Mouse (Mus musculus) heart, adult 11 months (tissue): Measurements from ENCODE around the gene Olfr551.
"Not testable (repeated sequence)": the region's sequence is repeated elsewhere in the genome, so short reads cannot be mapped to it uniquely, and the experiment has no call there.

ENCODE experiments used
- DNase-seq: peaks from one replicate; pipeline ENCODE4 v3.0.0; 2022

Gene Olfr551

DNA sequence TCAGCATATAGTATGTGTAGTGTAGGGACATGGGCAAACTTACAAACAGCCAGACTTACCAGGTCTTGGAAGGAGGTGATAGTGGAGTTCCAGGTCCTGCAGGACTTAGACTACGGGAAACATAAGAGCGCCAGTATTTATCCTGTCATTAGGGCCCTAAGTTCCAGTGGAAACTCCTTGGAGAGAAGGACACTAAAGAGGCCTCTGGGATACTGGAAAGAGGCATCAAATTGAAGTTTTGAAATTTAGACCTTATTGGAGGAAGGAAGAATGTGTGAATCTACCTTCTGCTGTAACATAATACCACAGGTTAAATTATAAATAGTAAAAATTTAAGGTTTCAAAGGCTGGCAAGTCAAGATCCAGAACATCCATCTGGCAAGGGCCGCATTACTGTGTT is at the start of gene Olfr551:
Olfr551 (minus strand) TSS at position 101 of the 400 bp plus-strand sequence.
- DNase-seq, result no peak

DNA sequence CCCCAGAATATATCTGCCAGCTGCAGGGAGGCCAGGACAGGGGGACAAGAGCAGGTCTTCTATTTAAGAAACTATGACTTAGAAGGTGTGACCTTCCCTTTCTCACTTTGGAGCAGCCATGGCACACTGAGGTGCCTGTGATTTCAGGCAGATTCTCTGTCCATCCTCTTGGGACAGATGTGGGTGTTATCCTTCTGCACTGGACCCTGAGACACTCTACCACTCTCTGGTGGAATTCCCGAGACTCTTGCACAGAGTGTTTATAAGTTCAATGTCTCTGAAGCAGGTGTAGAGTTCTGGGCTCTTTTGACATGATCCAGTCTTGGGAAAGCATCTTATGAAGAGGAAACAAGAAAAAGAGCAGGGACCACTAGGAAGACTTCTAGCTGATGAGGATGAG is 46.4 kb upstream of the Olfr551 start, which contains the start of gene Olfr554:
Olfr554 (plus strand) TSS at position 301 of the 400 bp plus-strand sequence.
- no peak for DNase-seq

DNA sequence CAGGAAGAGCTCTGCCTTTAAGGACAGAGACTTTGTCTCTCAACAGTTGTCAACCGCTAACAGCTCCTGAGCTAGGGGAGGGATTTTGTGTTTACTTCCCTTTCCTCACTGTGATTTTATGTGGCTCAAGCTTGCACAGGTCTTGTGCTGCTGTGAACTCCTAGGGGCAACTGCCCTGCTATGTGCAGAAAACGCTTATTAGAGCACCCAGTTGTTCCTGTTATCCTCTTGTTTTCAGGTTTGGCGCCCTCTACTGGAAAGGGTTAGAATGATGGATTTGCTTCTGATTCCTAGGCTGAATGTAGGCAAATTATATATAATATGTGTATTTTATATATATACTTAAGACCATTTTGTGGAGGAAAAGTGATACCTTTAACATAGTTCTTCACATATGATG is 45.0 kb upstream of the Olfr551 start:
- no peak for DNase-seq

DNA sequence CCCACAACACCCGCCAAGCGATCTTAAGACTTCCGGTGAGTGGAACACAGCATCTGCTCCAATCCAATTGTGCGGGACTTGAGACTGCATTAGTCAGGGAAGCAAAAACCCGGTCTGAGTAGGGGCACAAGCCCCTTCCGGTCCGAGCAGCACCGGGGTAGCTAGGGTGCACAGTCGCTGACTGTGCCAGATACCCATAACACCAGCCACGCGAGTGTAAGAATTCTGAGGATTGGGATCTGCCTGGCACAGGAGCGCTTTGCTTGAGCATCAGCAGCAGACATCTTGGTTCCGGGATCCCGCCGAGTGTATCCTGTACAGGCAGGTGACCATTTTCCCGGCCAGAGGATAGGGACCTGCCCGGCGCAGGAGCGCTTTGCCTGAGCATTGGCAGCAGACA is 28.7 kb upstream of the Olfr551 start:
- not testable (repeated sequence) for DNase-seq

DNA sequence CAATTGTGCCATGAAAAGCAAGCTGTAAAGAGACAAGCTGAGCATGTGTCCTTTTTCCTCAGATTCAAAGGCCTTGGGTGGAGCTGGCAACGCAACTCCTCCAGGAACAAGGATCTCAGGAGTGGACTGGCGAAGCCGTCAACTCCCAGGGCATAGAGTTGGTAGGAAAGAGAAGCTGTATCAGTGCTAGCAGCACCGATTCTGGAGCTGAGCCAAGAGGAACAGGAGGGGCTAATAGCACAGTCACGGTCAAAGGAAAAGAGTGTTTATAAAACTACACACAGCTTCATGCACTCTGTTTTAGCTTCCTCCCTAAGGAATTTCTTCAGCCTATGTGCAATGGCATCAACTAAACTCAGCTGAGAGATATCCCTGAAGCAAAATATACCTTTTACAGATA is 27.9 kb upstream of the Olfr551 start:
- DNase-seq, result peak; percentile 92

DNA sequence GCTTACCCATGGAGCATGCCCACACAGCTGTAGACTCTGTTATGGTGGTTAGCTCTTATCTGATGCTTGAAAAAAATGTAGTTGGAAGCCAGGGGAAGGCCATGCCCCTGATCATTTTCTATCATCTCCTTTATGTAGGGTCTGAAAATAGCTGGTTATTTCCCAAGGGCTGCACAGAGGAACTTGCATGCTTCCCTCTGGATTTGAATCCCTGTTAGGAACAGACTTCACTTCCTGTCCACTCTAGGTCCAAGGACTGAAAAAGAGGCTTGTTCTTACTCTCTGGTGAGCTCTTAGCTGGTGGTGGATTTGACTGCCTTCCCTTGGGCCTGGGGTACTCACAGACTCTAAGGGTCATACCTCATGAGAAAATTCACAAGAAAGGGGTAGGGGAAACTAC is 26.4 kb upstream of the Olfr551 start, which contains the start of gene Olfr553:
Olfr553 (minus strand) TSS at position 101 of the 400 bp plus-strand sequence.
- no peak for DNase-seq

DNA sequence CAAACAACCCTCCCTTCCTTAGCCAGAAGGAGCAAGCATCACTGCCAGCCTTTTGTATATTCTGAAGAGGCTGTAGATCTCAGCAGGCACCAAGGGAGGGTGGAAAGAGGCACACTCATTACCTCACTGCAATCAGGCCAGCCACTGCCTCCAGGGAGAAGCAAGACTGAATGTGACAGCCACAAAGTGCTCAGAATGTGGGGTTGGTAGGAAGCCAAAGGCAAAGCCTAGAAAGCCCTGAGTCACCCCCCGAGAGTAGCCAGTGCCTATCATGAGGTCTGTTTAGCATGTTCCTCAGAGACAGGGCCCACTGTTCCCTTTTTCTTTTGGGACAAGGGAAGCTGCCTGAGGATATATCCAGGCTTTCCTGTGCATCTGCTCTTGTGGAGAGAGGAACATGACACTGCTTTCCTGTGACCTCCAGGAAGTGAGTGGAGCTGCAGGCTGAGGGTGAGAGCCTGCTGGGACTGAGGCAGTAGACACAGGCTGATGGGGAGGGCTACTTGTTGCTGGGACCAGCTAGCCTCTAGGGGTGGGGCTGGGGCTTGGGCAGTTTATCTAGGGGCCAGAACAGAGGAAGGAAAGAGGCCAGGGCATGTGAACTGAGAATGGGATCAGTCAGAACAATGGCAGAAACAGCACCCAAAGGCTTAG is 5.8 kb upstream of the Olfr551 start, which contains the start of gene Olfr552:
Olfr552 (plus strand) TSS at position 393 of the 654 bp plus-strand sequence.
- peak; percentile 83 for DNase-seq

DNA sequence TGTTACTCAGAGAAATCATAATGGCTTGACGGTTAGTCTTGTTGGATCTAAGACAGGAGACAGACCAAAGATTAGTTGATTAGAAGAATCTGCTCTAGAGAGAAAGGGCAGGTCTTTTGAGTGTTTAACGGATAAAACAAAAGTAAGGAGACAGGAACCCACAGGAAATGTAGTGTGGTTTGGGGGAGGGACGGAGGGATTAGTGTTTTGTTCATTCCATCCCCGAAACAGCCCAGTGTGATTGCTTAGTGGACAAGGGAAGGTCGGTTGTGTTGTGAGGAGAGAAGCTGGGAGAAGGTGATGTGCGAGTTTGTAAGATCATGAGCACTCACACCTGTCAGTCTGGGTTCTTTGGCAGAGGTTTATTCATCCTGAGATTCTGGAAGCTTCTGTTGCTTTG is 15.7 kb downstream of the Olfr551 start:
- DNase-seq, result no peak

DNA sequence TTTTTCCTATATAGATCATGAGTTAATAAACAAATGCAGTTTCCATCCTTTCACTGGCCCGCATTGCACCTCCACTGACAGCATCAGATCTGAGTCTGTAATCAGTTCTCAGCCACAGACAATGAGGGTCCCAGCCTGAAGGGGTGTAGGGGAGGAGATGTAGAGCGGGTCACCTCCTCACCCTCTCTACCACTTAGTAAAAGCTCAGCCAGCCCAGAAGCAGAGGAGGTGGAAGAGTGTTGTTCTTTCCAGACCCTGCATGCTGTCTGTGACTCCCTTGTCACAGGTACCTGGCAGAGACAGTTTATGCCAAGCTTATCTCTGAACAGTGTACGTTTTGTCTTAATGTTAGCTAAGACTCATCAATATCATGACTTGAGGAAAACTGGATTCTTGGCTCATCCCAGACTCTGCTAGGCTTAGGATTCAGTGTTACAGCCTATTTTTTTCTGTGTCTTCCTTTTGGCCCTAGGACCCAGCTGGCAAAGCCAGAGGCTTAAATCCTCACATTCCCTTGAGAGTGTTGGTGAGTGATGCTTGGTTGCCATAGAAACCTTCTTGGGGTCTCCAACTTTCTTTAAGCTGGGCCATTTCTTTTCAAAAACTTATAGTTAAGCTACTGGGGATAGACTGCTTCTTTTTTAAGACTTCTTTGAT is 18.4 kb downstream of the Olfr551 start:
- no peak for DNase-seq

DNA sequence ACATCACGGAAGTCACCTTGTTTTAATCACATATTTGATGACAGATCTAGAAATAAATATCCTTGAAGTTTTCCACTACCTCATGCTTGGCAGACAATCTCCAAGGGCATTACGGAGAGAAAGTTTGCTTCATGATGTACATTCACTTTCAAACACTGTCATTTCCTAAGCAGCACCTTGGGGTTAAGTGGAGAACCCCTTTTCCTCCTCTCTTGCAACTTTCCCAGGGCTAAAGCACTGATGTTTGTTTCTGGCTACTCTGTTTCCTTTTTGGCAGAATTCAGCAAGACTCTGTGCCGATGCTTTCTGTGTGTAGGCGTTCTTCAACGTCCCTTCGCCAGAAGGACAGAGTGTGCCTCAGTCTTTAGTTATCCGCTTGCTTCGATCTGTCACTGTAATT is 20.5 kb downstream of the Olfr551 start, which contains the start of gene Olfr550:
Olfr550 (plus strand) TSS at position 301 of the 400 bp plus-strand sequence.
- no peak for DNase-seq

DNA sequence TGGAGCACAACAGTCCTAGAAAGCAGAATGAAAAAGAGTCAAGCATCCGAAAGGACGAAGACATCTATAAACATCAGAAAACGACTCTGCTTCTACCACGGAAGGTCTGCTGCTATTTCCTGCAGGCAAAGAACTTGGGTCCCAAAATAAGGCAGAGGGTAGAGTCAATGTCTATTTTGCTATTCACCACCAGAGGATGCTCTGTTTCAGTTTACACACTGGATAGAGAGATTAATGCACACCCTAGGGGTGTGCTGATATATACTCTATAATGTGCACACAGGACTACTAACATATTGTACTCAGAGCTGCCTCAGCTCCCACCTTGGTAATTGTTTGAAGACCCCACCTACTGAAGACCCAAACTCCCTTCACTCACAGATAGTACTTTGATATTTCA is 25.5 kb downstream of the Olfr551 start:
- no peak for DNase-seq

DNA sequence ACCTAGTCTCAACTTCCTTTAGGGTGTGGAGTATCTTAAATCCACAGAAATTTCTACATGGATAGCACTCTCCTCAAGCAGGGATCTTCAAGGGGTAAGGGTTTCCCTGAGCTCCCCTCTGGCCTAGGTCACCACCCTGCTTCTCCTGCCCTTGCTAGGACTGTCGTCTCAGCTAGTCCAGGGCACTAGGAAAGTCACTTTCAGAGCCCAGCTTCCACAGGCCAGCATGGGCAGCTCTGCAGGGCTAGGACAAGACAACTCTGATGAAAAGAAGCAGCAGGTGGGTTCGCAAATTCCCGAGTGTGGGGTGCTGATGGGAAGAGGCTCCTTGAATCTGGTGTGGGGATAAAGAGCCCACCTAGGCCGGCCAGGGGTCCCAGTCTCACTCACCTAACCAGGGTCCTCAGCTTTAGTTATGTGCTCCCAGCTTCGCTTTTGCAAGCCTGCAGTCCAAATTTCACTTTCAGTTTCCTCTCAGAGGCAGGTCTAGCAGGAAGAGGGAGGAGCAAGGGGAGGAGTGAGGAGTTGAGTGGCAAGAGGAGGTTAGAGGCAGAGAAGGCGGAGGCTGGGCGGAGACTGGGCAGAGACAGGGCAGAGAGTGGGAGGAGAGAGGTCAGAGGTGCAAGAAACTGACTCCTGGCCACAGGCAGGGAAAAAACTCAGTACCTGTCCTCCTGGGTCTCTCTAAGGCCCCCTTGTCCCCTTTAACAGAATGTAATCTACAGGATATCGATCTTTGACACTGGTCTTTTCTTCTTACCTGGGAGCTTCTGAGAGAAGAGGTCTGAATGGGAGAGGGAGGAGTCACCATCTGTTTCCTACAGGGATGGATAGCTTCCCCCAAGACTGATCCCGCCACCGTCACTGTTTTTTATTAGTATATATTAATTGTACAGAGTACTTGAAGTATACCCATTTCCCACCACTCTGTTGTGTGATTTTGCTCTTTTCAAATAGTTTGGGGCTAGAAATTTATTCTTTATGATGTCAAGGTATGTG is 26.4 kb downstream of the Olfr551 start, which contains the start of gene Trim21:
Trim21 (minus strand) TSS at position 488 of the 999 bp plus-strand sequence.
- DNase-seq, result peak; percentile 99

DNA sequence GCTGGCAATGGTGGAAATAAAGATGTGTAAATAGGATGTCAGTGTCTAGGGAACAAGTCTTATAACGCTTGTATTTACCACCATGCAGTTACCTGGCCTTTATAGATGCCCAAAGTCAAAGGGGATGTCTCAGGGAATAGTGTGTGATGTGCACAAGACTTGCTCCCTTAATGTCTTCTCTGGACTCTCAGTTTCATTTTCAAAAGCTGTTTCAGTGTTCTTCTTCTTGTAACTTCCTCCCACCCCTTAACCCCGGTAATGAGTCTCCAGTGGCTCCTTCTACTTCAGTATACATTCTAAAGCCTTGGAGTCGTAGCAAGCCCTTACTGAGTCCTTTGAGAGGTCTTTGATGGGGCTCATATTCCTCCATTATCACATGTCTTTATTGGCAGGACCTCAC is 38.4 kb downstream of the Olfr551 start:
- no peak for DNase-seq

DNA sequence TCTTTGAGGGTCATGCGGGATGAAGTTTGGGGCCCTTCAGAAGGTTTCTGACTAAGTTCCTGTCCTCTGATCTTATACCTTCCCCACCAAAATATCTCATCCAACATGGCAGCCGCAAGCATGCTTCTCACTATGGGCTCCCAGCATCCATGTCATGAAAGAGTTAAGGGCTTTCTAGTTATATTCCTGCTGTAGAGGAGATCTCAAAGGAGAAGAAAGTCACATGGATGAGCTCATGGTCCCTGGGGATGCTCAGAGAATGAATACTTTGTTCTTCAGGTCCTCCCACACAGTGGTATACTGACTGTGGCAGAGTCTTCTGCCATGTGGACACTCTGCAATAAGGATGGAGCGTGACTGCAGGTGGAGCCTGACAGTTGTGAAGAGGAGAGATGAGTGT is 42.1 kb downstream of the Olfr551 start, which contains the start of gene Olfr549:
Olfr549 (plus strand) TSS at position 301 of the 400 bp plus-strand sequence.
- DNase-seq, result no peak

DNA sequence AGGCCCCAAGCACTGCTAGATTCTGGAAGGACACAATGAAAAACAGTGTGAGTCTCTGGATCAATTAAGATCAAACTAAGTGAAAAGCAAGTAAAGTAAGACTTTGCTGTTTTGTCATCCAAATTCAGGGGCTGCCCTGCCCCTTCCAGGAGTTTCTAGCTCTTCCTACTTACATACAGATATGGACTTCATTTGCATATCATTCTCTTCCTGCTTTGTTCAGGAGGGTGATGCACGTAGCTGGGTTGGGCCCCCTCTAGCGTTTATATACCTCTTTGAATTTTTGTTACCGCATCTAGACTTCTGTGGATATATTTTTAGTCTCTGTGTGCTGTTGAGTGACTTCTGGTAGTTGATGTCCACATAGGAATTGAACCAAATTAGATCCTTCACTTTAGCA is 50.4 kb downstream of the Olfr551 start:
- DNase-seq, result no peak

DNA sequence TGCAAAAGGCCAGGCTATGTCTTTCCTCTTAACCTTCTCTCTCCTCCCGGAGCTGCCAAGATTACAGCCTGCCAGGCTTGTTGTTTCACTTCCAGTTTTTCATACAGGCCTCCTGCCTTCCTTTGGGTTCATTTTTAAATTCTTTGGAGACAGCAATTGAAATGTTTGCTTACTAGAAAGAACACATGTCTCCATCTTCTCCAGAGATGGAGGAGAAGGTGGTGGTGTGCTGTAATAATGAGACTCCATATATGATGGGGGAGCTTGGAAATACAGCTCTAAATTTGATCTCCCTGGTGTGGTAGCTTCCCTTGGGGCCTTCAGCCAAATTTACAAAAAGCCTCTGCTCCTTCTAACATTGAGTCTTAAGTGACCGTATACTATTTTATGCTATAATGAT is 51.1 kb downstream of the Olfr551 start, which contains the start of gene Olfr548-ps1:
Olfr548-ps1 (plus strand) TSS at position 301 of the 400 bp plus-strand sequence.
- no peak for DNase-seq

DNA sequence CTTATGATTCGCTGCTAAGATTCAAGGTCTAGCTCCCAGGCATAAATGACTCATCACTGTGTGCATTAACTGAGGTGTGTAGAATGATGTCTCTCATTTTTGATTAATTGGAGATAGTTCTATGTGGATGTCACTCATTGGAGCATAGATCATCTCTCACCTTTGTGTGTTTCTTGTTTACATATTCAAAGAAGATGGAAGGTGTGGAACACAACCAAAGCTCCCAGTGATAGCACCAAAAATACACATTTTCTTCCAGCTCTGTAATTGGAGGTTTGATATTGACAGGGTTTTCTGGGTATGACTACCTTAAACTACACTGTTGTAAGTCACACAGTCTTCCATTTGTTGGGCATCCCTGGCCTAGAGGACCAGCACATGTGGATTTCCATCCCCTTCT is 57.2 kb downstream of the Olfr551 start, which contains the start of gene Olfr547:
Olfr547 (plus strand) TSS at position 301 of the 400 bp plus-strand sequence.
- DNase-seq, result no peak
